Comparison of ENCODE assay signal across 17 mouse cellular contexts in genomic region chr10:116914586-116914985, GRCm38 (mm10). TPM values are rescaled to one million over a fixed set of nuclear protein-coding genes. Genes with fewer than 3 reads are reported as not detected.
A peak's percentile ranks its signal among the peaks of the same experiment; 100 is the strongest.
DNase-seq lines count a peak whose midpoint lies in the region; ATAC-seq and TF ChIP-seq lines count a peak whose summit lies in the region.
"Had no signal": no experiment of that assay in that cellular context is flagged by ENCODE, and none has a peak within 500 bp of the region (broad histone marks: within the 10 kb centered on the region; RNA-seq: fewer than 3 reads in every experiment).

No protein-coding gene starts in this region.

- H3K36me3 ChIP-seq in intestine, embryonic 16.5 days (ENCODE audit: control insufficient read depth, insufficient read depth, low read length): peaks cover 13% of the 10 kb centered on the region; the same call in 1 of the 2 replicates
- H3K36me3 ChIP-seq in intestine, postnatal 0 days (ENCODE audit: control insufficient read depth, insufficient read depth): peaks cover 54% of the 10 kb centered on the region
- peaks cover 71% of the 10 kb centered on the region for H3K36me3 ChIP-seq in forebrain, embryonic 12.5 days (replicated peaks)

- no peak overlapping the region for H3K4me2 ChIP-seq in intestine, embryonic 16.5 days (ENCODE audit: low read depth, low read length)
- H3K4me2 ChIP-seq in intestine, postnatal 0 days (replicated peaks; ENCODE audit: low read depth): no peak overlapping the region
- no peak overlapping the region for H3K4me2 ChIP-seq in forebrain, embryonic 12.5 days
- H3K4me2 ChIP-seq: hindbrain, embryonic 15.5 days had no signal

- no peaks in the 10 kb centered on the region for H3K9me3 ChIP-seq in intestine, embryonic 16.5 days (ENCODE audit: control insufficient read depth, low read length)
- H3K9me3 ChIP-seq in intestine, postnatal 0 days (ENCODE audit: control insufficient read depth): no peaks in the 10 kb centered on the region
- H3K9me3 ChIP-seq in forebrain, embryonic 12.5 days: no peaks in the 10 kb centered on the region
- H3K9me3 ChIP-seq: hindbrain, embryonic 15.5 days; midbrain, embryonic 10.5 days had no signal

- no peak overlapping the region for H3K27ac ChIP-seq in intestine, embryonic 16.5 days (ENCODE audit: low read length)
- H3K27ac ChIP-seq in intestine, postnatal 0 days (ENCODE audit: low read depth, low read length): no peak overlapping the region
- H3K27ac ChIP-seq in forebrain, embryonic 12.5 days: no peak overlapping the region
- H3K27ac ChIP-seq in gastrocnemius, adult 2 months: no peak overlapping the region
- H3K27ac ChIP-seq: hindbrain, embryonic 15.5 days; midbrain, embryonic 10.5 days had no signal

- H3K9ac ChIP-seq in intestine, embryonic 16.5 days (ENCODE audit: low read depth, low read length): no peak overlapping the region
- H3K9ac ChIP-seq in intestine, postnatal 0 days (ENCODE audit: low read depth, low read length): no peak overlapping the region
- H3K9ac ChIP-seq in forebrain, embryonic 12.5 days: no peak overlapping the region
- H3K9ac ChIP-seq: hindbrain, embryonic 15.5 days had no signal

- intact Hi-C loops in gastrocnemius, adult 2 months (cut with DNase I): no loop called here

- peak; percentile 55; the same call in 1 of the 2 replicates for ATAC-seq in intestine, embryonic 16.5 days
- ATAC-seq in intestine, postnatal 0 days: no peak
- no peak for ATAC-seq in forebrain, embryonic 12.5 days (ENCODE audit: low FRiP score)

- WGBS in intestine, embryonic 16.5 days: 79% methylated on average over 9 of the region's 9 CpGs
- 68% methylated on average over 9 of the region's 9 CpGs for WGBS in intestine, postnatal 0 days
- 90% methylated on average over 9 of the region's 9 CpGs for WGBS in forebrain, embryonic 12.5 days

- TF ChIP-seq CTCF in intestine, postnatal 0 days (IDR thresholded peaks at IDR 0.05; ENCODE audit: low read depth): no peak
- no peak for TF ChIP-seq CTCF in gastrocnemius, adult 2 months (IDR thresholded peaks at IDR 0.05)

- H3K4me1 ChIP-seq in intestine, embryonic 16.5 days (ENCODE audit: control insufficient read depth, insufficient read depth, low read length): no peaks in the 10 kb centered on the region
- H3K4me1 ChIP-seq in intestine, postnatal 0 days (replicated peaks; ENCODE audit: control insufficient read depth, insufficient read depth, low read length): no peaks in the 10 kb centered on the region
- H3K4me1 ChIP-seq in forebrain, embryonic 12.5 days: no peaks in the 10 kb centered on the region
- H3K4me1 ChIP-seq: hindbrain, embryonic 15.5 days; midbrain, embryonic 10.5 days had no signal

- peak; percentile 6 for DNase-seq in 3T3-L1 (ENCODE audit: low read depth, low spot score)
- DNase-seq in NIH3T3 (ENCODE audit: low read depth): peak; percentile 48
- peak; percentile 28 for DNase-seq in brain, adult 2 months (ENCODE audit: low read depth, low spot score)
- DNase-seq in gastrocnemius, adult 2 months: no peak
- DNase-seq: cerebellum, adult 9-10 months; embryo, embryonic 11 days; gastrocnemius, postnatal 36 days; kidney, postnatal 14 days; lung, adult 2 months had no signal

- no peak overlapping the region for H3K4me3 ChIP-seq in intestine, embryonic 16.5 days (ENCODE audit: low read length)
- no peak overlapping the region for H3K4me3 ChIP-seq in intestine, postnatal 0 days (ENCODE audit: low read depth, low read length)
- H3K4me3 ChIP-seq in forebrain, embryonic 12.5 days (replicated peaks): no peak overlapping the region
- H3K4me3 ChIP-seq in gastrocnemius, adult 2 months: no peak overlapping the region
- H3K4me3 ChIP-seq: hindbrain, embryonic 15.5 days; midbrain, embryonic 10.5 days; myocyte had no signal

- no peaks in the 10 kb centered on the region for H3K27me3 ChIP-seq in intestine, embryonic 16.5 days (replicated peaks; ENCODE audit: control insufficient read depth, insufficient read depth, low read length)
- H3K27me3 ChIP-seq in intestine, postnatal 0 days (replicated peaks; ENCODE audit: control insufficient read depth, insufficient read depth, low read length): no peaks in the 10 kb centered on the region
- H3K27me3 ChIP-seq in forebrain, embryonic 12.5 days: no peaks in the 10 kb centered on the region
- H3K27me3 ChIP-seq: hindbrain, embryonic 15.5 days had no signal

RNA-seq across cellular contexts. Expression of gene Myrfl, which starts 17.9 kb away (rescaled TPM):
- 9.4 and 10.2 TPM in 2 replicates for polyA plus RNA-seq in intestine, embryonic 16.5 days (2015; fragmentation: Nextera tagmentation; extraction: Ambion mirVana)
- 7.3 and 9.5 TPM in 2 replicates for polyA plus RNA-seq in intestine, postnatal 0 days (2015; fragmentation: Nextera tagmentation; extraction: Ambion mirVana)
- polyA plus RNA-seq in forebrain, embryonic 12.5 days (2016; fragmentation: Nextera tagmentation; extraction: Ambion mirVana): 0.06 and 0.08 TPM in 2 replicates
- total RNA-seq in gastrocnemius, adult 2 months (2021): under 1 TPM; 0.08 to 0.25 TPM
- polyA plus RNA-seq: lung, adult 2 months had no signal

RNA-seq across cellular contexts. Expression of gene Rab3ip, which starts 36.0 kb away (rescaled TPM):
- 32.8 and 34.4 TPM in 2 replicates for polyA plus RNA-seq in intestine, embryonic 16.5 days (2015; fragmentation: Nextera tagmentation; extraction: Ambion mirVana)
- polyA plus RNA-seq in intestine, postnatal 0 days (2015; fragmentation: Nextera tagmentation; extraction: Ambion mirVana): 20.9 and 21.9 TPM in 2 replicates
- 42.6 and 47.2 TPM in 2 replicates for polyA plus RNA-seq in forebrain, embryonic 12.5 days (2016; fragmentation: Nextera tagmentation; extraction: Ambion mirVana)
- total RNA-seq in gastrocnemius, adult 2 months (2021): 10 to 100 TPM; 26.2 to 39.2 TPM

RNA-seq across cellular contexts. Expression of gene Gm10271, which starts 57.8 kb away (rescaled TPM):
- not detected in 2 replicates for polyA plus RNA-seq in intestine, embryonic 16.5 days (2015; fragmentation: Nextera tagmentation; extraction: Ambion mirVana)
- polyA plus RNA-seq in intestine, postnatal 0 days (2015; fragmentation: Nextera tagmentation; extraction: Ambion mirVana): not detected in 2 replicates
- polyA plus RNA-seq in forebrain, embryonic 12.5 days (2016; fragmentation: Nextera tagmentation; extraction: Ambion mirVana): not detected in 2 replicates
- total RNA-seq in gastrocnemius, adult 2 months (2021): not detected
- total RNA-seq: gastrocnemius, postnatal 36 days; left cerebral cortex, adult 18-20 months had no signal
- polyA plus RNA-seq: hindbrain, embryonic 15.5 days; limb, embryonic 14.5 days; lung, adult 2 months; midbrain, embryonic 10.5 days; myocyte had no signal
